Mouse (Mus musculus): ENCODE results near the gene Ndufa5. TPM values are rescaled to one million over a fixed set of nuclear protein-coding genes. Genes with fewer than 3 reads are reported as not detected.

The Ndufa5 gene
- polyA plus RNA-seq, 2 experiments, result 38.9 to 326 TPM

- ATAC-seq (ENCODE audit: low FRiP score, low read depth) (no peak), DNase-seq (ENCODE audit: low spot score) (no peak)
- Histone ChIP-seq H3K9ac (ENCODE audit: low read depth, low read length, severe bottlenecking) (no peak overlapping the region), H3K9me3 (ENCODE audit: control insufficient read depth, low read length) (no peaks in the 10 kb centered on the region), H3K4me2 (replicated peaks; ENCODE audit: low read depth, low read length, severe bottlenecking) (no peak overlapping the region), H3K36me3 (ENCODE audit: control insufficient read depth, insufficient read depth, low read length) (no peaks in the 10 kb centered on the region), H3K4me1 (ENCODE audit: control insufficient read depth, insufficient read depth, low read length) (no peaks in the 10 kb centered on the region), H3K4me3 (replicated peaks; ENCODE audit: low read length) (no peak overlapping the region), H3K27ac (replicated peaks; ENCODE audit: low read depth, low read length) (no peak overlapping the region), H3K27me3 (ENCODE audit: control insufficient read depth, insufficient read depth, low read length) (no peaks in the 10 kb centered on the region)
- TF ChIP-seq POLR2A (IDR thresholded peaks at IDR 0.05; ENCODE audit: borderline replicate concordance, extremely low read depth, insufficient read depth, insufficient read length), result no peak
Observed at GRCm38 (mm10) chr6:24542393-24542792, 14.6 kb upstream of the Ndufa5 start.

- no peak for DNase-seq (ENCODE audit: low spot score)
- Histone ChIP-seq H3K27ac (replicated peaks; ENCODE audit: low read depth, low read length) (no peak overlapping the region), H3K9me3 (ENCODE audit: control insufficient read depth, low read length) (no peaks in the 10 kb centered on the region), H3K36me3 (ENCODE audit: control insufficient read depth, insufficient read depth, low read length) (no peaks in the 10 kb centered on the region), H3K4me1 (ENCODE audit: control insufficient read depth, insufficient read depth, low read length) (no peaks in the 10 kb centered on the region), H3K4me2 (replicated peaks; ENCODE audit: low read depth, low read length, severe bottlenecking) (no peak overlapping the region), H3K4me3 (replicated peaks; ENCODE audit: low read length) (no peak overlapping the region), H3K9ac (ENCODE audit: low read depth, low read length, severe bottlenecking) (no peak overlapping the region), H3K27me3 (ENCODE audit: control insufficient read depth, insufficient read depth, low read length) (no peaks in the 10 kb centered on the region)
- no peak for TF ChIP-seq POLR2A (IDR thresholded peaks at IDR 0.05; ENCODE audit: borderline replicate concordance, extremely low read depth, insufficient read depth, insufficient read length)
- no peak for ATAC-seq (ENCODE audit: low FRiP score, low read depth)
- WGBS, result 68% methylated on average over 4 of the region's 4 CpGs
Observed at GRCm38 (mm10) chr6:24540106-24540505, 12.3 kb upstream of the Ndufa5 start.

GRCm38 (mm10) chr6:24538435-24538834 lies 10.6 kb upstream of the Ndufa5 start:
- no peak for ATAC-seq (ENCODE audit: low FRiP score, low read depth)
- 87% methylated on average over 3 of the region's 3 CpGs for WGBS
- Histone ChIP-seq H3K27me3 (ENCODE audit: control insufficient read depth, insufficient read depth, low read length) (no peaks in the 10 kb centered on the region), H3K4me1 (ENCODE audit: control insufficient read depth, insufficient read depth, low read length) (no peaks in the 10 kb centered on the region), H3K4me3 (replicated peaks; ENCODE audit: low read length) (no peak overlapping the region), H3K36me3 (ENCODE audit: control insufficient read depth, insufficient read depth, low read length) (no peaks in the 10 kb centered on the region), H3K27ac (replicated peaks; ENCODE audit: low read depth, low read length) (no peak overlapping the region), H3K9ac (ENCODE audit: low read depth, low read length, severe bottlenecking) (no peak overlapping the region), H3K4me2 (replicated peaks; ENCODE audit: low read depth, low read length, severe bottlenecking) (no peak overlapping the region), H3K9me3 (ENCODE audit: control insufficient read depth, low read length) (no peaks in the 10 kb centered on the region)
- no peak for DNase-seq (ENCODE audit: low spot score)
- TF ChIP-seq POLR2A (IDR thresholded peaks at IDR 0.05; ENCODE audit: borderline replicate concordance, extremely low read depth, insufficient read depth, insufficient read length), result no peak

- no peak for ATAC-seq (ENCODE audit: low FRiP score, low read depth)
- TF ChIP-seq POLR2A (IDR thresholded peaks at IDR 0.05; ENCODE audit: borderline replicate concordance, extremely low read depth, insufficient read depth, insufficient read length), result no peak
- 74% methylated on average over 3 of the region's 3 CpGs for WGBS
Observed at GRCm38 (mm10) chr6:24532804-24533203, 5.0 kb upstream of the Ndufa5 start.

GRCm38 (mm10) chr6:24530711-24531420 lies 3.1 kb upstream of the Ndufa5 start:
- no peak for DNase-seq (ENCODE audit: low spot score)
- Histone ChIP-seq H3K4me3 (replicated peaks; ENCODE audit: low read length) (peak overlapping the region; percentile 6; the same call in 1 of the 2 replicates), H3K9me3 (ENCODE audit: control insufficient read depth, low read length) (no peaks in the 10 kb centered on the region), H3K27ac (replicated peaks; ENCODE audit: low read depth, low read length) (no peak overlapping the region), H3K36me3 (ENCODE audit: control insufficient read depth, insufficient read depth, low read length) (no peaks in the 10 kb centered on the region), H3K4me2 (replicated peaks; ENCODE audit: low read depth, low read length, severe bottlenecking) (peak overlapping the region; percentile 34), H3K4me1 (ENCODE audit: control insufficient read depth, insufficient read depth, low read length) (peaks cover 7% of the 10 kb centered on the region), H3K9ac (ENCODE audit: low read depth, low read length, severe bottlenecking) (no peak overlapping the region), H3K27me3 (ENCODE audit: control insufficient read depth, insufficient read depth, low read length) (no peaks in the 10 kb centered on the region)
- WGBS, result 45% methylated on average over 11 of the region's 11 CpGs
- TF ChIP-seq POLR2A (IDR thresholded peaks at IDR 0.05; ENCODE audit: borderline replicate concordance, extremely low read depth, insufficient read depth, insufficient read length), result no peak
- ATAC-seq (ENCODE audit: low FRiP score, low read depth), result no peak

More at GRCm38 (mm10) chr6:24532804-24533203, 5.0 kb upstream of the Ndufa5 start:
- no peak overlapping the region for H3K4me2 ChIP-seq (replicated peaks; ENCODE audit: low read depth, low read length, severe bottlenecking)
- DNase-seq (ENCODE audit: low spot score), result no peak
- no peak overlapping the region for H3K27ac ChIP-seq (replicated peaks; ENCODE audit: low read depth, low read length)
- no peak overlapping the region for H3K4me3 ChIP-seq (replicated peaks; ENCODE audit: low read length)
- peaks cover 2% of the 10 kb centered on the region; the same call in 1 of the 2 replicates for H3K4me1 ChIP-seq (ENCODE audit: control insufficient read depth, insufficient read depth, low read length)
- H3K9me3 ChIP-seq (ENCODE audit: control insufficient read depth, low read length), result no peaks in the 10 kb centered on the region
- H3K27me3 ChIP-seq (ENCODE audit: control insufficient read depth, insufficient read depth, low read length), result no peaks in the 10 kb centered on the region
- H3K36me3 ChIP-seq (ENCODE audit: control insufficient read depth, insufficient read depth, low read length), result no peaks in the 10 kb centered on the region
- no peak overlapping the region for H3K9ac ChIP-seq (ENCODE audit: low read depth, low read length, severe bottlenecking)
